Mouse (Mus musculus) MEL (cell line): Measurements from ENCODE around the gene Ribc1. TPM values are rescaled to one million over a fixed set of nuclear protein-coding genes. Genes with fewer than 3 reads are reported as not detected.

ENCODE experiments used
- DNase-seq: peaks from one replicate; pipeline ENCODE4 v3.0.0; 2011; ENCODE audit warnings: low read depth, low spot score
- H3K27ac ChIP-seq: 2 replicates; pipeline ENCODE4 v1.5.1; 2012; ENCODE audit warnings: low read depth, mild to moderate bottlenecking, control low read depth, low read length, moderate library complexity; ENCODE audit not compliant: control insufficient read depth
- H3K27me3 ChIP-seq, 2 experiments: fragments of 150-350 bp in 1 of 2; sonication (generic) in 1 of 2; 2 replicates each; pipeline ENCODE4 v1.6.1; 2012; ENCODE audit warnings: low read length in 2 of 2, mild to moderate bottlenecking in 2 of 2, improper control_type of control experiment in 1 of 2, moderate library complexity in 1 of 2; ENCODE audit not compliant: insufficient read depth in 2 of 2, control insufficient read depth in 1 of 2
- H3K36me3 ChIP-seq, 2 experiments: 2 replicates each; pipeline ENCODE4 v1.6.1; 2012 to 2014; ENCODE audit warnings: low read length in 2 of 2, improper control_type of control experiment in 1 of 2, inconsistent platforms in 1 of 2, mild to moderate bottlenecking in 1 of 2; ENCODE audit not compliant: insufficient read depth in 2 of 2, control insufficient read depth in 1 of 2
- H3K4me1 ChIP-seq, 2 experiments: fragments of 150-350 bp in 1 of 2; sonication (generic) in 1 of 2; 2 replicates each; pipeline ENCODE4 v1.6.1; 2012; ENCODE audit warnings: low read length in 2 of 2, improper control_type of control experiment in 1 of 2, mild to moderate bottlenecking in 1 of 2; ENCODE audit not compliant: insufficient read depth in 2 of 2, control insufficient read depth in 1 of 2
- H3K4me3 ChIP-seq, 2 experiments: fragments of 150-350 bp in 1 of 2; sonication (generic) in 1 of 2; 2 replicates each; pipeline ENCODE4 v1.5.1; 2012; ENCODE audit warnings: low read depth in 2 of 2, low read length in 2 of 2, mild to moderate bottlenecking in 2 of 2, moderate library complexity in 2 of 2, control low read depth in 1 of 2, improper control_type of control experiment in 1 of 2; ENCODE audit not compliant: control insufficient read depth in 1 of 2, insufficient read depth in 1 of 2
- H3K79me2 ChIP-seq: 2 replicates; pipeline ENCODE4 v1.6.1; 2012; ENCODE audit warnings: mild to moderate bottlenecking, low read length, moderate library complexity; ENCODE audit not compliant: control insufficient read depth, poor library complexity, insufficient read depth
- H3K9ac ChIP-seq: 2 replicates; pipeline ENCODE4 v1.6.1; 2012; ENCODE audit warnings: low read depth, mild to moderate bottlenecking, control low read depth, low read length, moderate library complexity; ENCODE audit not compliant: control insufficient read depth, poor library complexity, severe bottlenecking
- H3K9me3 ChIP-seq: fragments of 150-350 bp; sonication (generic); replicated peaks from 2 replicates; pipeline ENCODE4 v1.6.1; 2012; ENCODE audit warnings: mild to moderate bottlenecking, low read length, improper control_type of control experiment, moderate library complexity; ENCODE audit not compliant: insufficient read depth
- EP300 ChIP-seq, 2 experiments: IDR thresholded peaks; 2 replicates each; pipeline ENCODE4 v1.6.1; 2011; ENCODE audit warnings: improper control_type of control experiment in 2 of 2, low read length in 2 of 2, low read depth in 1 of 2, mild to moderate bottlenecking in 1 of 2
- KAT2A ChIP-seq: conservative IDR thresholded peaks from 2 replicates; pipeline ENCODE4 v1.6.1; 2012; ENCODE audit warnings: low read depth, low read length, improper control_type of control experiment, inconsistent platforms
- MAFK ChIP-seq: IDR thresholded peaks from 2 replicates; pipeline ENCODE4 v1.6.1; 2011; ENCODE audit warnings: low read depth, mild to moderate bottlenecking, low read length, improper control_type of control experiment, borderline replicate concordance
- MAX ChIP-seq: IDR thresholded peaks from 2 replicates; pipeline ENCODE4 v1.6.1; 2011; ENCODE audit warnings: low read length, improper control_type of control experiment
- MAZ ChIP-seq: IDR thresholded peaks from 2 replicates; pipeline ENCODE4 v1.6.1; 2012; ENCODE audit warnings: low read depth, mild to moderate bottlenecking, inconsistent platforms, low read length, improper control_type of control experiment
- MEF2A ChIP-seq: IDR thresholded peaks from 2 replicates; pipeline ENCODE4 v1.6.1; 2014; ENCODE audit warnings: low read depth, mild to moderate bottlenecking, inconsistent platforms, low read length, improper control_type of control experiment; ENCODE audit not compliant: poor library complexity, insufficient replicate concordance, severe bottlenecking; ENCODE audit errors: extremely low read depth
- MXI1 ChIP-seq: IDR thresholded peaks from 2 replicates; pipeline ENCODE4 v1.6.1; 2011; ENCODE audit warnings: mild to moderate bottlenecking, low read depth, low read length, improper control_type of control experiment
- MYB ChIP-seq: IDR thresholded peaks from 2 replicates; pipeline ENCODE4 v1.6.1; 2011; ENCODE audit warnings: mild to moderate bottlenecking, low read depth, low read length, improper control_type of control experiment
- MYC ChIP-seq: IDR thresholded peaks from 2 replicates; pipeline ENCODE4 v1.6.1; 2011; ENCODE audit warnings: low read depth, mild to moderate bottlenecking, low read length, improper control_type of control experiment, moderate library complexity
- NELFE ChIP-seq: IDR thresholded peaks from 2 replicates; pipeline ENCODE4 v1.6.1; 2011; ENCODE audit warnings: low read depth, low read length, improper control_type of control experiment
- NRF1 ChIP-seq: IDR thresholded peaks from 2 replicates; pipeline ENCODE4 v1.6.1; 2014; ENCODE audit warnings: low read depth, mild to moderate bottlenecking, inconsistent platforms, low read length, improper control_type of control experiment, moderate library complexity; ENCODE audit not compliant: poor library complexity, insufficient read depth, severe bottlenecking
- POLR2AphosphoS2 ChIP-seq: IDR thresholded peaks from 2 replicates; pipeline ENCODE4 v1.6.1; 2011; ENCODE audit warnings: low read length, improper control_type of control experiment
- RCOR1 ChIP-seq: IDR thresholded peaks from 2 replicates; pipeline ENCODE4 v1.6.1; 2012; ENCODE audit warnings: low read depth, mild to moderate bottlenecking, inconsistent platforms, low read length, improper control_type of control experiment
- SIN3A ChIP-seq: IDR thresholded peaks from 2 replicates; pipeline ENCODE4 v1.6.1; 2012; ENCODE audit warnings: low read length, improper control_type of control experiment, inconsistent platforms
- SMC3 ChIP-seq: IDR thresholded peaks from 2 replicates; pipeline ENCODE4 v1.6.1; 2011; ENCODE audit warnings: low read depth, low read length, improper control_type of control experiment
- TAL1 ChIP-seq: IDR thresholded peaks from 2 replicates; pipeline ENCODE4 v1.6.1; 2012; ENCODE audit warnings: mild to moderate bottlenecking, inconsistent platforms, low read length, moderate library complexity, mixed read lengths
- TBP ChIP-seq: IDR thresholded peaks from 2 replicates; pipeline ENCODE4 v1.8.0; 2011; ENCODE audit warnings: low read depth, low read length, improper control_type of control experiment
- TCF12 ChIP-seq: IDR thresholded peaks from 2 replicates; pipeline ENCODE4 v1.6.1; 2014; ENCODE audit warnings: low read depth, mild to moderate bottlenecking, inconsistent platforms, low read length, improper control_type of control experiment, moderate library complexity
- UBTF ChIP-seq: IDR thresholded peaks from 2 replicates; pipeline ENCODE4 v1.6.1; 2012; ENCODE audit warnings: low read depth, mild to moderate bottlenecking, inconsistent platforms, low read length, improper control_type of control experiment, moderate library complexity, borderline replicate concordance; ENCODE audit not compliant: insufficient read depth
- USF2 ChIP-seq, 2 experiments: IDR thresholded peaks; 2 replicates each; pipeline ENCODE4 v1.6.1; 2011 to 2012; ENCODE audit warnings: improper control_type of control experiment in 2 of 2, low read length in 2 of 2, borderline replicate concordance in 1 of 2, inconsistent platforms in 1 of 2, low read depth in 1 of 2, mild to moderate bottlenecking in 1 of 2; ENCODE audit not compliant: insufficient read depth in 1 of 2
- ZMIZ1 ChIP-seq: IDR thresholded peaks from 2 replicates; pipeline ENCODE4 v1.6.1; 2012; ENCODE audit warnings: low read depth, mild to moderate bottlenecking, inconsistent platforms, low read length, improper control_type of control experiment, moderate library complexity
- ZNF384 ChIP-seq: IDR thresholded peaks from 2 replicates; pipeline ENCODE4 v1.6.1; 2012; ENCODE audit warnings: low read depth, mild to moderate bottlenecking, inconsistent platforms, low read length, improper control_type of control experiment
- polyA plus RNA-seq, 2 experiments: library from polyadenylated mRNA; stranded (reverse) in 1 of 2; unstranded in 1 of 2; fragments of >175 nt in 1 of 2; fragments of >200 nt in 1 of 2; gene quantifications; 2 replicates each; pipeline versions ENCODE4 v1.2.1 to v1.2.4; 2012; ENCODE audit warnings: low replicate concordance in 2 of 2, low read depth in 1 of 2; ENCODE audit not compliant: insufficient read length in 2 of 2, insufficient read depth in 1 of 2, missing spikeins in 1 of 2
- total RNA-seq: library from RNA; depleted of rRNA; stranded (reverse); fragments of 300-350 nt; gene quantifications from 2 replicates; pipeline ENCODE4 v1.2.3, GENCODE M21; 2012

The Ribc1 gene
- total and polyA plus RNA-seq, 3 experiments: 5.3 to 9.8 TPM; not detected in 1

DNA sequence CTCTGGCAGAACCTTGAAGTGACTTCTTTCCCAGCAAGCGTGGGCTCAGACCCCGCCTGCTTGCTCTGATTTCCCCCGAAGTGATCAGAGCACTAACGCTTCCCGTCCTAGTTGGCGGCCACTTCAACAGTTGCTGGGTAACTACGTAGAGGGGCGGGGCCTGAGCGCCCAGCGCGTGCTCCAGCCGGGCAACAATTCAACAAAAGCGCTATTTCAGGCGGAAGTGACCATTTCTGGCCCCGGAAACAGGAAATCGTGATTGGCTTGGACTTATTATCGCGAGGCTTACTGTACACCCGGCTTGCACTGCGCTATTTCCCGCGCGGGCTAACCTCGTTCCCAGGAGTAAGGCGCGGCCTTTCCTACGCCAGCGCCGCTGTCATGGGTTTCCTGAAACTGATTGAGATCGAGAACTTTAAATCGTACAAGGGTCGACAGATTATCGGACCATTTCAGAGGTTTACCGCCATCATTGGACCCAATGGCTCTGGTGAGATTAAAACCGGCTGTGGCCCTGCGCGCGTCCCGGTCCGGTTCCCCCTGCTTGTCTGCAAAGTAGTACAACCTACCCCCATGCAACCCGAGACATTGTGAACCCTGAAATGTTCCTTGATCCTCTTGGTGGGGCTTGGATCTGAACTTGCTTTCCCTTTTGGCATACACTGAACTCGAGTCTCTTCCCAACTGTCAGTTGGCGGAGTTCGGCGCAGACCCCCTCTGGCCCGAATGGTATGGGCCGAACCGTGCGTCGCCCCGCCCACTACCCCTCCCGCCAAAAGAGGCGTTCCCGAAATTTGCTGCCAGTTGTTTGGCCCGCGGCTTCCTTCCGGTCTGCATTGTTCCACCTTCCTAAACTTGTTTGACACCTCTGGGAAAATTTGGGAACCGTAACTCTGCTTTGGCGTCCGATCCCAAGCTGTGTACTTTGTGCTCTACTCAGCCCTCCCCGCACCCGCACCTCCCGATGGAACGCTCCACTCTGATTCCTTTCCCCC is at the start of gene Ribc1, which contains the start of gene Smc1a (continued):
- TF ChIP-seq TCF12 (0 out of 2 replicates have a peak, but pooled peaks have one; percentile 9), TBP (peak; percentile 85), POLR2AphosphoS2 (peak; percentile 88; the same call in 1 of the 2 replicates), SMC3 (no peak), MYB (no peak), MXI1 (peak; percentile 87)

DNA sequence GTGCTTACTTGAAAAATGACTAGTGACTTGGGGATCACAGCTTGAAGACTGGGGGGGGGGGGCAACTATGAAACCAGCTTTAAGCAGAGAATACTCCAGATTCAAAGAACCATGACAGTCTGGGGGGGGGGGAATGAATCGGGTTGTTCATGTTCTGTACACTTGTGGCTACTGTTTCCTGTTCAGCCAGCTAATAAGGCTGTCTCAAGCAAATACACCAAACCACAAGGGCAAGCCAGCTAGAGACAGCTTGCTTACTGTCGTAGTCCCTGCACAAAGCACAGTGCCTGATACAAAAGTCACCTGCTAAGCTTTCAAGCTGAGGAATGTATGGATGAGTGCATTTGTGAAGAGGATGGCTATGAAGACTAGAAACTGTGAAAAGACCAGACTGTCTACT is 49.6 kb upstream of the Ribc1 start:
- DNase-seq: no peak
- no peaks in the 10 kb centered on the region for H3K27me3 ChIP-seq

DNA sequence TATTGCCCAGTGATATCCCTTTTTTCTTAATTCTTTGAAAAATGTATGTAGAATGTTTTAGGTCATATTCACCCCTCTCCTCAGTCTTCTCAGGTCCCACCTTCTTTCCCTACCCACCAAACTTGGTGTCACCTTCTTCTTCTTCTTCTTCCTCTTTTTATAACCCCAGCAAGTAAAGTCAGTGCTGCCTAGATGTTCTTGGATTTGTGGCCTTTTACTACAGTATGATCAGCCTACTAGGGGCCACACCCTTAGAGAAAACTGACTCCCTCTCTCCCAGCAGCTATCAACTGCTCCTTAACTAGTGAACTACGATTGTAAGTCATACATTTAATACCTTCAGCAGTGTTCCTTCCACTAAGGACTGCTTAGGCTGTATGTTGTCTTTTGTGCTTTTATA is 38.0 kb upstream of the Ribc1 start:
- H3K9ac ChIP-seq: no peak overlapping the region
- peak; percentile 55 for TF ChIP-seq TBP
- TF ChIP-seq MAX: no peak
- no peaks in the 10 kb centered on the region for H3K79me2 ChIP-seq
- no peaks in the 10 kb centered on the region for H3K9me3 ChIP-seq
- H3K36me3 ChIP-seq: peaks cover 30 to 50% of the 10 kb centered on the region in 2 experiments
- H3K27ac ChIP-seq: no peak overlapping the region
- DNase-seq: peak; percentile 65
- peaks cover 5 to 8% of the 10 kb centered on the region in 2 experiments; a peak in 3 of 4 replicates for H3K4me1 ChIP-seq
- no peaks in the 10 kb centered on the region for H3K27me3 ChIP-seq
- no peak overlapping the region for H3K4me3 ChIP-seq

More for the DNA sequence above, 49.6 kb upstream of the Ribc1 start:
- Histone ChIP-seq H3K9ac (no peak overlapping the region), H3K79me2 (no peaks in the 10 kb centered on the region), H3K36me3 (peaks cover 6 to 10% of the 10 kb centered on the region in 2 experiments; a peak in 3 of 4 replicates), H3K4me3 (no peak overlapping the region), H3K4me1 (peaks cover 2 to 7% of the 10 kb centered on the region in 2 experiments; a peak in 3 of 4 replicates), H3K27ac (no peak overlapping the region), H3K9me3 (no peaks in the 10 kb centered on the region)
- TF ChIP-seq TCF12: no peak
- no peak for TF ChIP-seq RCOR1
- no peak for TF ChIP-seq EP300 (IDR thresholded peaks at IDR 0.05; ENCODE audit: low read depth in 1 of 2, low read length in 2 of 2)
- TF ChIP-seq ZNF384: no peak
- TF ChIP-seq USF2 (IDR thresholded peaks at IDR 0.05; ENCODE audit: borderline replicate concordance in 1 of 2, insufficient read depth in 1 of 2, low read depth in 1 of 2, low read length in 2 of 2): no peak
- TF ChIP-seq MYB: no peak
- no peak for TF ChIP-seq MAFK
- no peak for TF ChIP-seq NELFE
- TF ChIP-seq SIN3A: no peak
- TF ChIP-seq MAZ: no peak
- TF ChIP-seq KAT2A: no peak
- no peak for TF ChIP-seq ZMIZ1
- no peak; the same call in 1 of the 2 replicates for TF ChIP-seq POLR2AphosphoS2
- TF ChIP-seq MEF2A: no peak
- no peak for TF ChIP-seq TAL1
- no peak for TF ChIP-seq MXI1
- no peak for TF ChIP-seq NRF1
- no peak for TF ChIP-seq SMC3
- no peak for TF ChIP-seq MYC
- no peak for TF ChIP-seq UBTF
